Mouse (Mus musculus): ENCODE measurements around the gene Xpo1.
"Not testable (repeated sequence)": the region's sequence is repeated elsewhere in the genome, so short reads cannot be mapped to it uniquely, and the experiment has no call there.

Xpo1 gene

GRCm38 (mm10) chr11:23299910-23300309 lies 44.1 kb downstream of the Xpo1 start:
- DNase-seq (ENCODE audit: low spot score): no peak

DNA sequence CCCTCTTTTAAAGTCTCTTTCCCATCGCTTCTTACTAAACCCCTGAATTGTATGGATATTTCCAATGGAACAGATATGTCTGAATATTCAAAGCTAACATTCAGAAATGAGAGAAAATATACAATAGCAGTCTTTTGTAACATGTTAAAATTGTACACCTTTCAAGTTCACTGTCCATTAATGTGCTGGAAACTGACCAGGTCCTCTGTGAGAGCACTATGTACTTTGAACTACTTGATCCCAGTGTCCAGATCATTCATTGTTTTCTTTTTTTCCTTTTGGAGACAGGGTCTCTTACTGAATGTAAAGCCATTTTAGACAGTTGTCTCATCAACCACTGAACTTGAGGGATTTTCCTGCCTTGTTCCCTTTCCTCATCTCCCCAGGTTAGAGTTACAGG lies 47.3 kb downstream of the Xpo1 start:
- no peak for DNase-seq (ENCODE audit: low spot score)

DNA sequence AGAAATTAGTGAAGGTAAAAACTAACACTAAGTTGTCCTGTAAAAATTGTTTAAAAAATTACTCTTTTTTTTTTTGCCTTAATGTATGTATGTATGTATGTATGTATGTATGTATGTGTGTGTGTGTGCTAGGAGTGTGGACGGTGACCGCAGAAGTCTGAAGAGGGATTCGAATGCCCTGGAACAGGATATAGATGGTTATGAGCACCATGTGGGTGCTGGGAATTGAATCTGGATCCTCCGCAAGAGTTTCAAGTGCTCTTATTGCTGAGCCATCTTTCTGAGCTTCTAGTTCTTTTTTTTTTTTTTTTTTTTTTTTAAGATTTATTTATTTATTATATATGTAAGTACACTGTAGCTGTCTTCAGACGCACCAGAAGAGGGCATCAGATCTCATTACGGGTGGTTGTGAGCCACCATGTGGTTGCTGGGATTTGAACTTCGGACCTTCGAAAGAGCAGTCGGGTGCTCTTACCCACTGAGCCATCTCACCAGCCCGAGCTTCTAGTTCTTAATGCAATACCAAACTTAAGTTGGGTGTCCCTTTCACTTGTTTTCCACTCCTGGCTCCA lies 49.3 kb downstream of the Xpo1 start:
- not testable (repeated sequence) for DNase-seq (ENCODE audit: low spot score)

DNA sequence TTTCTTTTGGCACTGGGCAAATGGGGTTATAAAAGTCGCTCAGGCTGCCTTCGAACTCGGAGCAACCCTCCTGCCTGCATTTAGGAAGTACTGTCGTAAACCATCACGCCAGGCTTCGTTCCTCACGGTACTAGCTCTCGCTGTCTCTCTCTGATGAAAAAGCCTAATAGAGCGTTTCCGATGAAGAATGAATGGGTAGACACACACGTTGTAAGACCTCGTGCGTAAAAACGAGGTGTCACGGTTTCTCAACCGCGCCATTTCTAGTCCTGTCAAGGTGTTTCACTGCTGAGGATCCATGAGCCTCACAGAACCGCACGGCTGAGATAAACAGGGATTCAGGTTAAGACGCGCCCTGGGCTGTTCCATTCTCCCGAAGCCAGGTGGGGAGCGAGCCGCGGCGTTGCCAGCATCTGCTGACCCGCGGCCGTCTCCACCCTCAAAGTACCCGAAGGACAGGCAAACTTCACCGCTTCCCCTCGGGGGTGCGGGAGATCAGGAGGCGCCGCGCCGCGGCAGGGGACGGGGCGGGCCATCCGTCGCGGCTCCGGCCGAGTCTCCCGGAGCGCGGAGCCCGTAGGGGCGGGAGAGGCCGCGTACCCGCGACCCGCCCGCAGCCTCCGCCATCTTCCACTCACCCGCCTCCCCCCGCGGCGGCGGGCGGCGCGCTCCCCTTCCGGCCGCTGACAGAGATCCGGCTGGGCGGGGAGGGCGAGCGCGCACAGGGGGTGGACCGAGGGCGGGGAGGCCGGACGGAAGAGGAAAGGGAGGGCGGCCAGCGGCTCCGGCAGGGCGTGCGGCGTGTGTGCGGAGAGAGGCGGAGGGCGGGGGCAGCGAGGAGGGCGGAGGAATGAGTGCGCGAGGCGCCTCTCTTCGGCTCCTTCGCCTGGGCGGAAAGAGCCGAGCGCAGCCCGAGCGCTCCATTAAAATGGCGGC lies 50.1 kb downstream of the Xpo1 start:
- peak; percentile 91 for DNase-seq (ENCODE audit: low spot score)

- peak; percentile 37 for DNase-seq (ENCODE audit: low spot score)
Measured at GRCm38 (mm10) chr11:23306764-23307565, 51.1 kb downstream of the Xpo1 start, which contains the start of gene Usp34. Gene Usp34 (plus strand): TSS chr11:23306895.

DNA sequence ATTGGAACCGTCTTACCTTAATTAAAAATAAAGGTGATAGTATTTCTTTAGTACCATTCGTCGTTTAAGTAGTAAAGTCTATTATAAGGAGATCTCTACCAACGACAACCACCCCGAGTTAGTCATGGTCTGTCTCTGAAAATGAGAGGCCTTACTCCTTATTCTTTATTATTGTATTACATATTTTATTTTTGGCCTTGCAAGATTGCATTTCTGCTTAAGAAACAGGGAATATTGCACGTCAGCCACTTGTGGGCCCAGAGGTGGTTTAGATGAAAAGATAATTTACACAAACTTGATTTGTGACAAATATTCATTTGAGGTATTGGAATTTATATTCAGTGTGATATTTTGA lies 51.7 kb downstream of the Xpo1 start:
- no peak for DNase-seq (ENCODE audit: low spot score)

GRCm38 (mm10) chr11:23313496-23313895 lies 57.7 kb downstream of the Xpo1 start:
- DNase-seq (ENCODE audit: low spot score): no peak

DNA sequence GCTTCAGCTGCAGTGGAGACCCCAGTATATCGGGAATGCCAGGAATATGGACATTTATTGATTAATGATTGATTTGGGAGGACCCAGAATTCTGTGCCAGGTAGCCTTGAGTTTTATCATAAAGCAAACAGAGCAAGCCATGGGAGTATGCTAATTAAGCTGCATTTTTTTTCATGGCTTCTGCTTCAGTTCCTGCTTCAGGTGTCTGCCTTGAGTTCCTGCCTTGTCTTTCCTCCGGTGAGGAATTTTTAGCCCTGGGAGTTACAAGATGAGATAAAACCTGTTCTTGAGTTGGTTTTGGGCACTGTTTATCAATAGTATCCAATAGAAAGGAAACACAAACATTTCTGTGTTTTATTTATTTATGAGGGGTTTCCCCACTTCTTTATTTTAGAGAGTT lies 73.6 kb downstream of the Xpo1 start:
- DNase-seq (ENCODE audit: low spot score): no peak

GRCm38 (mm10) chr11:23332136-23332535 lies 76.3 kb downstream of the Xpo1 start:
- no peak for DNase-seq (ENCODE audit: low spot score)

GRCm38 (mm10) chr11:23335160-23335559 lies 79.3 kb downstream of the Xpo1 start:
- DNase-seq (ENCODE audit: low spot score): no peak
